Mouse (Mus musculus): ENCODE results near the gene Renbp.

The Renbp gene

GRCm38 (mm10) chrX:73921285-73921822, 9.3 kb downstream of the Renbp start:
- no peak for DNase-seq (ENCODE audit: low read depth, low spot score)

GRCm38 (mm10) chrX:73918631-73919030, 12.0 kb downstream of the Renbp start:
- no peak for DNase-seq (ENCODE audit: low read depth, low spot score)

GRCm38 (mm10) chrX:73916945-73917344, 13.7 kb downstream of the Renbp start:
- no peak for DNase-seq (ENCODE audit: low read depth, low spot score)

GRCm38 (mm10) chrX:73914827-73915703, 15.6 kb downstream of the Renbp start:
- DNase-seq (ENCODE audit: low read depth, low spot score), result peak; percentile 80

DNA sequence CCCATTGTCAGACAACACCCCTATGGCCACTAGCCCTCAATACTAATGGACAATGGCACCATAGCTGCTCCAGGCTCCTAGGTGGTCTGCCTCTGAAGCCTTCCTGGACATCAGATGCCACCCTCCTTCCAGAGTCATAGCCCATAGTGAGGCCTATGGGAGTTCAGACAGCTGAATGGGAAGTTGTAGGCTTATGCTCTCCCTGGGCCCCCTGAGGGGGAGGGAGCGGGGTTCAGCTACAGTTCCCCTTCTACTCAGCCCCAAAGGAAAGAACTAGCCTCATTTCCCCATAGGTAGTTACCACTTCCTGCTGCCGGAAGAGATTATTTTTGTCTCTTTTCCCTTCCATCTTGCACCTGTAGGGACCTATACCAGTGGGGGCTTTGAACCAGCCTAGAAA, 19.1 kb downstream of the Renbp start:
- DNase-seq (ENCODE audit: low read depth, low spot score), result no peak

- no peak for DNase-seq (ENCODE audit: low read depth, low spot score)
Measured at GRCm38 (mm10) chrX:73911156-73911555, 19.5 kb downstream of the Renbp start.

GRCm38 (mm10) chrX:73910451-73910850, 20.2 kb downstream of the Renbp start:
- no peak for DNase-seq (ENCODE audit: low read depth, low spot score)

DNA sequence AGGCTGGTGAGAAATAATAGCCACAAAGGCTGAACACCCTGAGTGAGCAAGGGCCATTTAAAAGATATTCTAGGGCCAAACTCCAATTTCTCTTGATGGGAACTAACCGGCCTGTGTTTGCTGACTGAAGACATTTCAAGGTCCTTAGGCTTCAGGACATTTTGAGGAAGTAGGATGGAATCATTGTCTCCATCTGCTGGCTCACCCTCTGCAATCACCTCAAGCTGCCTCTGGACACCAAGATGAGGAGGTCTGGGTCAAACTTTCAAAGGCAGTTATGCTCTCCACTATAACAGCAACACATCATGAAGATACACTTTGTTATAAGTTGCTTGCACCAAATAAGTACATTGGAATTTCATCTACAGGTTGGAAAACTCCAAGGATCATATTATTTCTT, 20.6 kb downstream of the Renbp start:
- no peak for DNase-seq (ENCODE audit: low read depth, low spot score)

DNA sequence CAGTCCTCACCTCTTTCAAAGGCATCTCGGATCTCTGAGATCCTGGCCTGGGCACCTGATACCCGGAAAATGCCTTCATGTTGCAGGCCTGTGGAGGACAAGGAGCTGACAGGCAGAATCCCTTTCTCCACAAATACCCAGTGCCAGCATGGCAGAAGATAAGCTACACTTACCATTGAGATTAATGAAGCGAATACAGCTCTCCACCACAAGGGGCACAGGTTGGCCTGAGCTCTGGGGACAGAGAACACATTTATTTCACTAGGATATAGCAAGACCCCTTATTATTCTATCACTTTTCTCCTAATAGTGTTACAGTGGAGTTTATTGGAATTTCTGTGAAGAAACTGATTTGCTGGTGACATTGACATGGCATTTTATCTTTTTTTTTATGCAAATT, 32.7 kb downstream of the Renbp start:
- DNase-seq (ENCODE audit: low read depth, low spot score), result no peak

GRCm38 (mm10) chrX:73895719-73896118, 34.9 kb downstream of the Renbp start, which contains the start of gene L1cam:
TSS of gene L1cam (minus strand) at chrX:73896105.
- peak; percentile 21 for DNase-seq (ENCODE audit: low read depth, low spot score)

DNA sequence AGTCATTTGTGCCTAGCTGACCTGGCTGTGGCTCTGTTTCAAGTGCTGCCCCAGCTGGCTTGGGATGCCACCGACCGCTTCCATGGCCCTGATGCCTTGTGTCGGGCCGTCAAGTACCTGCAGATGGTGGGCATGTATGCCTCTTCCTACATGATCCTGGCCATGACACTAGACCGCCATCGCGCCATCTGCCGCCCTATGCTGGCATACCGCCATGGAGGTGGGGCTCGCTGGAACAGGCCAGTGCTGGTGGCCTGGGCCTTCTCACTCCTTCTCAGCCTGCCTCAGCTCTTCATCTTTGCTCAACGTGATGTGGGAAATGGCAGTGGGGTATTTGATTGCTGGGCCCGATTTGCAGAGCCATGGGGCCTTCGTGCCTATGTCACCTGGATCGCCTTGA, 37.8 kb downstream of the Renbp start:
- no peak for DNase-seq (ENCODE audit: low read depth, low spot score)

DNA sequence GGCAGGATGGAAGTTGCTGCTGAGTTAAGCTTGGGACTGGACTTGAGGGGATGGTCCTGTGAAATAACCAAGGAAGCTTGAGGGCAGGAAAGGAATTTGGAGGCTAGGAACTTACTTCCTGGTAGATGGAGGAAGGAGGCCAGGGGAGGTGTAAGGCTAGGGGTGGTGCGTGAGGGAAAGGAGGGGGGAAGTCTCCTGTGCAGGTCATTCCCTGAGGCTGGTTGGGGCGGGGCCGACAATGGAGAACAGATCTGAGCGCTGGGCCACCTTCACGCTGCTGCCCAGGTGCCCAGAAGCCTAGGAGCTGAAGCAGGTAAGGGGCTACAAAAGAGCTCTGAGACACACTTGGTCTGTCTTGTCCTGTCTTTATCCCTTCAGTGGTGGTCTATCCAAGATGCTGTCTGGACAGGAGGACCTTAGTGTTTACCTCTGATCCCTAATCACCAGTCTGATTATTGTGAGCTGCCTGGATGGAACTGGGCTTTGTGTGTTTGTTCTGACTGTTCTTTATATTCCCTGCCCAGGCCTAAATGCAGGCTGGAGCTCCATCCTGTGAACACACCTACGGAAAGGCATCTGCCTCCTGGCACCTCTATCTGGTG, 39.0 kb downstream of the Renbp start, which contains the start of gene Avpr2:
Avpr2 (plus strand) TSS at position 552 of the 602 bp plus-strand sequence.
- DNase-seq (ENCODE audit: low read depth, low spot score), result no peak

GRCm38 (mm10) chrX:73881463-73881862, 49.2 kb downstream of the Renbp start:
- DNase-seq (ENCODE audit: low read depth, low spot score), result no peak

GRCm38 (mm10) chrX:73881036-73881427, 49.6 kb downstream of the Renbp start:
- no peak for DNase-seq (ENCODE audit: low read depth, low spot score)

GRCm38 (mm10) chrX:73880194-73881035, 50.2 kb downstream of the Renbp start:
- no peak for DNase-seq (ENCODE audit: low read depth, low spot score)

GRCm38 (mm10) chrX:73877014-73877413, 53.6 kb downstream of the Renbp start:
- DNase-seq (ENCODE audit: low read depth, low spot score), result no peak

- DNase-seq (ENCODE audit: low read depth, low spot score), result no peak
Measured at GRCm38 (mm10) chrX:73875881-73876280, 54.8 kb downstream of the Renbp start.

Data from c-Kit-negative CD71-positive TER-119-positive erythroid progenitor cells, embryonic 14.5 days (primary cell).